20 mouse cellular contexts compared by ENCODE assay signal in the genomic region with DNA sequence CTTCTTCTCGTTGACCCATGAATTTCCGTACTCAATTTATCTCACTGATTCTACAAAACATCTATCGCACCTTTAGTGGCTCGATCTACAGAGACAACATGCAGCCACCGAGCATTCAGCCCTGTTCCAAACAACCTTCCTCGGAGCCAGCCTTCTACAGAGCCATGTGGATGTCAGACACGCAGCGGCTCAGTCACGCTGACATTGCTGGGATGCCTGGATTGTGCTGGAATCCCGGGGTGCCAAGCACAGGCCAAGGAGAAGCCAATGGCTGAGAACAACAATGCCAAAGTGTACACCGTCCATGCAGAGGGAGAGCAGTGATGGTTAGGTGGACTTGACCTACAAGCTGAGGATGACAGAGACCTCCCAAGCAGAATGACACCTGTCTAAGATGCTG.
"Had no signal": no experiment of that assay in that cellular context is flagged by ENCODE, and none has a peak within 500 bp of the region (broad histone marks: within the 10 kb centered on the region; RNA-seq: fewer than 3 reads in every experiment).

No protein-coding gene starts in this region.

- H3K4me2 ChIP-seq: limb, embryonic 13.5 days; liver, embryonic 12.5 days; liver, embryonic 15.5 days; lung, embryonic 15.5 days; midbrain, embryonic 11.5 days had no signal

- H3K27ac ChIP-seq: limb, embryonic 10.5 days; limb, embryonic 13.5 days; liver, embryonic 12.5 days; liver, embryonic 15.5 days; lung, embryonic 15.5 days; stomach, postnatal 0 days had no signal

- H3K36me3 ChIP-seq: limb, embryonic 10.5 days; limb, embryonic 13.5 days; liver, embryonic 12.5 days; liver, embryonic 15.5 days; lung, embryonic 15.5 days had no signal

- H3K9ac ChIP-seq: limb, embryonic 13.5 days; liver, embryonic 12.5 days; liver, embryonic 15.5 days; lung, embryonic 15.5 days had no signal

- DNase-seq: kidney, postnatal 14 days; kidney, postnatal 4 days; liver; lung, adult 18-20 months; lung, postnatal 10 days; lung, postnatal 36 days; midbrain, embryonic 14.5 days; right cerebral cortex, adult 18-20 months; right cerebral cortex, postnatal 14 days; right cerebral cortex, postnatal 4 days; thymus, adult 2 months; thymus, postnatal 14 days; thymus, postnatal 4 days had no signal

- ATAC-seq: liver, embryonic 12.5 days had no signal

- H3K4me3 ChIP-seq: limb, embryonic 10.5 days; limb, embryonic 13.5 days; liver, embryonic 12.5 days; liver, embryonic 15.5 days; lung, embryonic 15.5 days had no signal

- H3K4me1 ChIP-seq: liver, embryonic 12.5 days; liver, embryonic 15.5 days had no signal

- H3K9me3 ChIP-seq: limb, embryonic 10.5 days; limb, embryonic 13.5 days; liver, embryonic 12.5 days; liver, embryonic 15.5 days; lung, embryonic 15.5 days had no signal

- H3K27me3 ChIP-seq: limb, embryonic 13.5 days; liver, embryonic 15.5 days; lung, embryonic 15.5 days had no signal
